Mouse (Mus musculus): ENCODE data around the gene Iffo2. TPM values are rescaled to one million over a fixed set of nuclear protein-coding genes. Genes with fewer than 3 reads are reported as not detected.

Gene Iffo2
- polyA plus RNA-seq, 1 experiment from 2014 or later, result 4.8 TPM

DNA sequence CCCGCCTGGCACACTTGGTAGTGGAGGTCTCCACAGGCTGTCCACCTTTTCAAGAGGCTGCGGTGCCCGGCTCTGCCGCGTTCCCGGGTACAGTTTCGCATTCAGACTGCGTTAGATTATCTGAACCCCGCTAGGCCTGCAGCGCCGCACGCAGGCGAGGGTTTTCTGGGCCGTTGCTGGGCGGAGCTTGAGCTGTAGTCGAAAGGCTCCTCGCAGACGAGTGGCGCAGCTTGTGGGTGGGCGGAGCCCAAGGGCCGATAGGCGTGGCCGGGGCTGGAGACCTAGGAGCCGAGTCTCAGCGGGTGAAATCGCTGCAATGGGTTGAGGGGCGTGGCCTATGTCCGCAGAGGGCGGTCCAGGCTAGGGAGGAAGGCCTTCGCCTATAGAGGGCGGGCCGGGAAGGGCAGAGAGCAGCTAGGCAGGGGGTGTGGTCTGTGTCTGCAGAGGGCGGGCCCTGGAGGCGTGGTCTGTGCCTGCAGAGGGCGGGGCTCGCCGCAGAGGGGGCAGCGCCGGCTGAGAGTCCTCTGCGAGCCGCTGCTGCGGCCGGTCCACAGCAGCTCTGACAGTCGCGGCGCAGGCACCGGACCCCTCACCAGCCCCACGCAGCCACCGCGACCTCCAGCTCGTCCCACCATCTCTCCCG lies 43.9 kb downstream of the Iffo2 start:
- peaks cover 5% of the 10 kb centered on the region for H3K4me1 ChIP-seq (replicated peaks; ENCODE audit: control insufficient read depth, insufficient read depth, low read length)
- H3K4me3 ChIP-seq (ENCODE audit: low read depth, low read length), result peak overlapping the region; percentile 76
- no peaks in the 10 kb centered on the region; the same call in 1 of the 2 replicates for H3K27me3 ChIP-seq (ENCODE audit: control insufficient read depth, insufficient read depth, low read length)
- peak overlapping the region; percentile 92 for H3K27ac ChIP-seq (ENCODE audit: low read depth, low read length)
- under 1% methylated on average over 40 of the region's 52 CpGs for WGBS
- DNase-seq (ENCODE audit: low spot score), result peak; percentile 100
- no peaks in the 10 kb centered on the region for H3K9me3 ChIP-seq (ENCODE audit: control insufficient read depth, low read length)
- peak overlapping the region; percentile 73 for H3K9ac ChIP-seq (ENCODE audit: low read depth, low read length)
- ATAC-seq (ENCODE audit: low FRiP score), result peak; percentile 96
- peak overlapping the region; percentile 97 for H3K4me2 ChIP-seq (replicated peaks; ENCODE audit: low read depth, low read length)
- H3K36me3 ChIP-seq (ENCODE audit: control insufficient read depth, insufficient read depth, low read length), result no peaks in the 10 kb centered on the region

GRCm38 (mm10) chr4:139574799-139575672 lies 44.7 kb downstream of the Iffo2 start:
- under 1% methylated on average over 95 of the region's 111 CpGs for WGBS
- Histone ChIP-seq H3K9me3 (ENCODE audit: control insufficient read depth, low read length) (no peaks in the 10 kb centered on the region), H3K4me3 (ENCODE audit: low read depth, low read length) (peak overlapping the region; percentile 76), H3K27ac (ENCODE audit: low read depth, low read length) (peak overlapping the region; percentile 92), H3K27me3 (ENCODE audit: control insufficient read depth, insufficient read depth, low read length) (no peaks in the 10 kb centered on the region; the same call in 1 of the 2 replicates), H3K9ac (ENCODE audit: low read depth, low read length) (peak overlapping the region; percentile 73), H3K4me2 (replicated peaks; ENCODE audit: low read depth, low read length) (peak overlapping the region; percentile 97), H3K4me1 (replicated peaks; ENCODE audit: control insufficient read depth, insufficient read depth, low read length) (peaks cover 8% of the 10 kb centered on the region), H3K36me3 (ENCODE audit: control insufficient read depth, insufficient read depth, low read length) (no peaks in the 10 kb centered on the region)
- ATAC-seq (ENCODE audit: low FRiP score) (peak; percentile 81), DNase-seq (ENCODE audit: low spot score) (peak; percentile 62)

DNA sequence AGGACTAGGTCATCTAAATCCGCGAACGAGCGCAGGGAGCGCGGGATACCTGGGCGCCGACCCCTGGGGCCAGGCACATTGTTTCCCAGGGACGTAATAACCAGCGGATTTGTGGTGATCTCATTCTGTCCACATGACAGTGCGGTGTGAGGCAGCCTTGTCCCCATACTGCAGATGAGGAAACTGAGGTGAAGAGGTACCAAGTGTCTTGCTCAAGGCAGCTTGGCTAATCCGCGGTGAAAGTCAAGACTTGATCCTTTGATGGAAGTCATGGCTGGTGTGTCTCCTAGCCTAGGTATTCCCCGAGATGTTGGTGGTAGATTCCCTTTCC lies 45.3 kb downstream of the Iffo2 start:
- peak overlapping the region; percentile 73 for H3K9ac ChIP-seq (ENCODE audit: low read depth, low read length)
- ATAC-seq (ENCODE audit: low FRiP score) (no peak), DNase-seq (ENCODE audit: low spot score) (peak; percentile 56)
- H3K27me3 ChIP-seq (ENCODE audit: control insufficient read depth, insufficient read depth, low read length), result no peaks in the 10 kb centered on the region; the same call in 1 of the 2 replicates
- no peaks in the 10 kb centered on the region for H3K9me3 ChIP-seq (ENCODE audit: control insufficient read depth, low read length)
- H3K27ac ChIP-seq (ENCODE audit: low read depth, low read length), result peak overlapping the region; percentile 92; the same call in 1 of the 2 replicates
- H3K4me2 ChIP-seq (replicated peaks; ENCODE audit: low read depth, low read length), result peak overlapping the region; percentile 97
- H3K4me1 ChIP-seq (replicated peaks; ENCODE audit: control insufficient read depth, insufficient read depth, low read length), result peaks cover 13% of the 10 kb centered on the region
- H3K36me3 ChIP-seq (ENCODE audit: control insufficient read depth, insufficient read depth, low read length), result no peaks in the 10 kb centered on the region
- peak overlapping the region; percentile 76 for H3K4me3 ChIP-seq (ENCODE audit: low read depth, low read length)
- WGBS, result 10% methylated on average over 14 of the region's 14 CpGs

DNA sequence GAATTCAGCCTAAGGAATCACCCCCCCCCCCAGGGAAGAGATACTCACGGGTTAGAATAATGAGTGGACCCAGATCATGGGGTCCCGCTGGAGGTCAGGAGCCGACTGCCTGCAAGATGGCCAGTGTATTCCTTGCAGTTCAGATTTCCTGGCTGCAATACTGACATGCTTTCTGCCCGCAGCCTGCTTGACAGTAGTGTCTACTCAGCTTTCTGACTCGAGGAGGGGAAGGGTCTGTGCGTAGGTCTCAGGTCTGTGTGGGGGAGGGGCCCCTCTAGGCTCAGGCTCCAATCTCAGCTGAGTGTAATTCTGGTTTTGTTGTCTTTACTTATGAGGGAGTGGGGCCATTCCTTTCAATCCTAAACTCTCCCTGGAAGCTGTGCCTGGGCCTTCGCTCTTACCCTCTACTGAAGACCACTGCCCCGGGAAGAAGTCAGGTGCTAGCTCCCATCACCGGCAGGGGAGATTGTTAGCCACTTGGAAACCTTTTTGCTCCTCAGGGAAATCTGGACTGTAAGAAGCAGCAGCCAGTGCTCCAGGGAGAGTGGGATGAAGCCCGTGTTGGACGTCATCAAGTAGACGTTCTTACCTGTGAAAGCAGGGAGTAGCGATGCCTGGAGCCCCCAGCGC lies 46.0 kb downstream of the Iffo2 start:
- no peaks in the 10 kb centered on the region for H3K9me3 ChIP-seq (ENCODE audit: control insufficient read depth, low read length)
- ATAC-seq (ENCODE audit: low FRiP score) (no peak), DNase-seq (ENCODE audit: low spot score) (peak; percentile 46)
- 50% methylated on average over 14 of the region's 14 CpGs for WGBS
- H3K36me3 ChIP-seq (ENCODE audit: control insufficient read depth, insufficient read depth, low read length), result no peaks in the 10 kb centered on the region
- H3K4me2 ChIP-seq (replicated peaks; ENCODE audit: low read depth, low read length), result peak overlapping the region; percentile 97
- H3K27ac ChIP-seq (ENCODE audit: low read depth, low read length), result no peak overlapping the region
- H3K27me3 ChIP-seq (ENCODE audit: control insufficient read depth, insufficient read depth, low read length), result no peaks in the 10 kb centered on the region; the same call in 1 of the 2 replicates
- H3K4me1 ChIP-seq (replicated peaks; ENCODE audit: control insufficient read depth, insufficient read depth, low read length), result peaks cover 20% of the 10 kb centered on the region
- H3K4me3 ChIP-seq (ENCODE audit: low read depth, low read length), result peak overlapping the region; percentile 76
- no peak overlapping the region for H3K9ac ChIP-seq (ENCODE audit: low read depth, low read length)

GRCm38 (mm10) chr4:139577006-139577405 lies 46.7 kb downstream of the Iffo2 start:
- Histone ChIP-seq H3K4me2 (replicated peaks; ENCODE audit: low read depth, low read length) (peak overlapping the region; percentile 97), H3K36me3 (ENCODE audit: control insufficient read depth, insufficient read depth, low read length) (no peaks in the 10 kb centered on the region), H3K27me3 (ENCODE audit: control insufficient read depth, insufficient read depth, low read length) (no peaks in the 10 kb centered on the region; the same call in 1 of the 2 replicates), H3K9ac (ENCODE audit: low read depth, low read length) (no peak overlapping the region), H3K27ac (ENCODE audit: low read depth, low read length) (no peak overlapping the region), H3K4me3 (ENCODE audit: low read depth, low read length) (peak overlapping the region; percentile 76), H3K9me3 (ENCODE audit: control insufficient read depth, low read length) (no peaks in the 10 kb centered on the region), H3K4me1 (replicated peaks; ENCODE audit: control insufficient read depth, insufficient read depth, low read length) (peaks cover 23% of the 10 kb centered on the region)
- WGBS, result 79% methylated on average over 7 of the region's 7 CpGs
- DNase-seq (ENCODE audit: low spot score) (no peak), ATAC-seq (ENCODE audit: low FRiP score) (no peak)

GRCm38 (mm10) chr4:139578389-139578788 lies 48.0 kb downstream of the Iffo2 start:
- H3K9ac ChIP-seq (ENCODE audit: low read depth, low read length), result no peak overlapping the region
- no peaks in the 10 kb centered on the region for H3K27me3 ChIP-seq (ENCODE audit: control insufficient read depth, insufficient read depth, low read length)
- no peak overlapping the region for H3K27ac ChIP-seq (ENCODE audit: low read depth, low read length)
- H3K4me3 ChIP-seq (ENCODE audit: low read depth, low read length), result no peak overlapping the region
- DNase-seq (ENCODE audit: low spot score), result no peak
- no peaks in the 10 kb centered on the region for H3K9me3 ChIP-seq (ENCODE audit: control insufficient read depth, low read length)
- no peak overlapping the region for H3K4me2 ChIP-seq (replicated peaks; ENCODE audit: low read depth, low read length)
- H3K36me3 ChIP-seq (ENCODE audit: control insufficient read depth, insufficient read depth, low read length), result no peaks in the 10 kb centered on the region
- WGBS, result 94% methylated on average over 8 of the region's 8 CpGs
- H3K4me1 ChIP-seq (replicated peaks; ENCODE audit: control insufficient read depth, insufficient read depth, low read length), result peaks cover 23% of the 10 kb centered on the region
- no peak for ATAC-seq (ENCODE audit: low FRiP score)

- Histone ChIP-seq H3K4me3 (ENCODE audit: low read depth, low read length) (no peak overlapping the region), H3K9me3 (ENCODE audit: control insufficient read depth, low read length) (no peaks in the 10 kb centered on the region), H3K4me1 (replicated peaks; ENCODE audit: control insufficient read depth, insufficient read depth, low read length) (peaks cover 23% of the 10 kb centered on the region), H3K36me3 (ENCODE audit: control insufficient read depth, insufficient read depth, low read length) (no peaks in the 10 kb centered on the region), H3K27me3 (ENCODE audit: control insufficient read depth, insufficient read depth, low read length) (no peaks in the 10 kb centered on the region), H3K9ac (ENCODE audit: low read depth, low read length) (no peak overlapping the region), H3K4me2 (replicated peaks; ENCODE audit: low read depth, low read length) (no peak overlapping the region), H3K27ac (ENCODE audit: low read depth, low read length) (no peak overlapping the region)
- ATAC-seq (ENCODE audit: low FRiP score), result no peak
- no peak for DNase-seq (ENCODE audit: low spot score)
- WGBS, result 60% methylated on average over 10 of the region's 10 CpGs
These were observed 48.7 kb downstream of the Iffo2 start for GRCm38 (mm10) chr4:139579003-139579402.

GRCm38 (mm10) chr4:139579466-139579865 lies 49.1 kb downstream of the Iffo2 start:
- 65% methylated on average over 6 of the region's 6 CpGs for WGBS
- Histone ChIP-seq H3K4me1 (replicated peaks; ENCODE audit: control insufficient read depth, insufficient read depth, low read length) (peaks cover 23% of the 10 kb centered on the region), H3K27me3 (ENCODE audit: control insufficient read depth, insufficient read depth, low read length) (no peaks in the 10 kb centered on the region), H3K9ac (ENCODE audit: low read depth, low read length) (no peak overlapping the region), H3K4me3 (ENCODE audit: low read depth, low read length) (no peak overlapping the region), H3K4me2 (replicated peaks; ENCODE audit: low read depth, low read length) (no peak overlapping the region), H3K9me3 (ENCODE audit: control insufficient read depth, low read length) (no peaks in the 10 kb centered on the region), H3K36me3 (ENCODE audit: control insufficient read depth, insufficient read depth, low read length) (no peaks in the 10 kb centered on the region), H3K27ac (ENCODE audit: low read depth, low read length) (no peak overlapping the region)
- ATAC-seq (ENCODE audit: low FRiP score) (no peak), DNase-seq (ENCODE audit: low spot score) (no peak)

All from hindbrain, embryonic 11.5 days (tissue).